Mouse (Mus musculus) lung, adult 18-20 months (tissue): ENCODE measurements around the gene Ssb.
A peak's percentile ranks its signal among the peaks of the same experiment; 100 is the strongest.
"Not testable (repeated sequence)": the region's sequence is repeated elsewhere in the genome, so short reads cannot be mapped to it uniquely, and the experiment has no call there.

Source experiments
- DNase-seq, 2 experiments: peaks; one replicate each; pipeline ENCODE4 v3.0.0; 2022; ENCODE audit warnings: mixed read lengths in 2 of 2

The Ssb gene

GRCm38 (mm10) chr2:69883990-69884391 lies 22.6 kb downstream of the Ssb start:
- DNase-seq = no peak

- no peak for DNase-seq
Observed at GRCm38 (mm10) chr2:69884581-69884980, 23.2 kb downstream of the Ssb start.

- no peak for DNase-seq
Observed at GRCm38 (mm10) chr2:69885050-69885449, 23.7 kb downstream of the Ssb start.

- peak; percentile 88 for DNase-seq
Observed at GRCm38 (mm10) chr2:69885451-69886305, 24.3 kb downstream of the Ssb start, which contains the start of gene Mettl5. Gene Mettl5 (minus strand): TSS chr2:69885615.

- no peak for DNase-seq
Observed at GRCm38 (mm10) chr2:69888957-69889356, 27.6 kb downstream of the Ssb start.

- no peak for DNase-seq
Observed at GRCm38 (mm10) chr2:69890843-69891242, 29.5 kb downstream of the Ssb start.

GRCm38 (mm10) chr2:69893145-69893544 lies 31.8 kb downstream of the Ssb start:
- DNase-seq = no peak

GRCm38 (mm10) chr2:69893891-69894290 lies 32.5 kb downstream of the Ssb start:
- DNase-seq = no peak

GRCm38 (mm10) chr2:69895502-69896223 lies 34.3 kb downstream of the Ssb start:
- no peak for DNase-seq

GRCm38 (mm10) chr2:69896224-69896581 lies 34.8 kb downstream of the Ssb start:
- DNase-seq = no peak

- DNase-seq = peak; percentile 96 to 98
Observed at GRCm38 (mm10) chr2:69897039-69897617, 35.8 kb downstream of the Ssb start, which contains the start of gene Ubr3. Gene Ubr3 (plus strand): TSS chr2:69897246.

- peak; percentile 71 to 75 for DNase-seq
Observed at GRCm38 (mm10) chr2:69897618-69898575, 36.5 kb downstream of the Ssb start.

- no peak for DNase-seq
Observed at GRCm38 (mm10) chr2:69903541-69903940, 42.2 kb downstream of the Ssb start.

- DNase-seq = not testable (repeated sequence)
Observed at GRCm38 (mm10) chr2:69907394-69907793, 46.0 kb downstream of the Ssb start.

- DNase-seq = no peak
Observed at GRCm38 (mm10) chr2:69912801-69913200, 51.4 kb downstream of the Ssb start.

- DNase-seq = peak in 1 of 2 experiments; percentile 18
Observed at GRCm38 (mm10) chr2:69917301-69917700, 55.9 kb downstream of the Ssb start.
